Mouse (Mus musculus) liver, postnatal 0 days (tissue): ENCODE results near the gene Poc1b.

ENCODE experiments used
- CTCF ChIP-seq: sonication (generic); IDR thresholded peaks from 2 replicates; pipeline ENCODE4 v1.5.1; 2016; ENCODE audit warnings: antibody characterized with exemption, low read depth
- EP300 ChIP-seq: IDR thresholded peaks from 2 replicates; pipeline ENCODE4 v1.6.1; 2016; ENCODE audit warnings: antibody characterized with exemption, low read depth, mild to moderate bottlenecking

- no peak for TF ChIP-seq CTCF
- TF ChIP-seq EP300: no peak
Observed at GRCm38 (mm10) chr10:99076113-99076895, 30.5 kb upstream of the Poc1b start.
